Mouse (Mus musculus): ENCODE measurements around the gene Ptpn21. TPM values are rescaled to one million over a fixed set of nuclear protein-coding genes. Genes with fewer than 3 reads are reported as not detected.

Gene Ptpn21
- polyA plus RNA-seq, 1 experiment from 2014 or later = 4.2 TPM

DNA sequence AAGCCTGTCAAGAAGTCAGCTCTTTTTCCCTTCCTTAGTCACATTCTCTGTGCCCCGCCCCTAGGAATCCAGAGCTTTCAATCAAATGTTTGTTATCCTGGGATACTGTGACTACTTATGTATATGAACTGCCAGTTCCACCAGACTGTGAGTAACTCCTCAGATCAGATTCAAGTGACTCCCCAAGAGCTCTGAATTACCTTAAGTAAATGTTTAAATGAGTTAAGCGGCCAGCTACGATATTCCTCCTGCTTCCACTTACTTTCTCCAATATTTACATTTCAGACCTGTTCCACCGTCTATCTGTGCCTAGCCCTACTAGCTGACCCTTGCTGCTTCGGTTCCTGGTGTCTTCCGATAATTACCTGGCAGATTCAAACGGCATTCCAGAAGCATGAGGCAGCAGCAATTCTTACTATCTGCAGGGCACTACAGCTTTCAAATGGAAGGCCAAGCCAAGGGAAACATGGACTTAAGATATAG, 23.5 kb downstream of the Ptpn21 start:
- no peak overlapping the region for H3K4me3 ChIP-seq (ENCODE audit: low read depth, low read length)
- no peaks in the 10 kb centered on the region for H3K27me3 ChIP-seq (ENCODE audit: control insufficient read depth, insufficient read depth, low read length)
- 77% methylated on average over 7 of the region's 7 CpGs for WGBS
- no peak for ATAC-seq (ENCODE audit: low read depth)
- no peaks in the 10 kb centered on the region for H3K4me1 ChIP-seq (ENCODE audit: control insufficient read depth, insufficient read depth, low read length)
- no peak overlapping the region for H3K27ac ChIP-seq (ENCODE audit: low read depth, low read length)
- H3K9ac ChIP-seq (replicated peaks; ENCODE audit: low read depth, low read length) = no peak overlapping the region
- H3K4me2 ChIP-seq (ENCODE audit: low read depth, low read length) = no peak overlapping the region
- H3K9me3 ChIP-seq (ENCODE audit: control insufficient read depth, low read length) = no peaks in the 10 kb centered on the region
- H3K36me3 ChIP-seq (ENCODE audit: control insufficient read depth, insufficient read depth, low read length) = no peaks in the 10 kb centered on the region

DNA sequence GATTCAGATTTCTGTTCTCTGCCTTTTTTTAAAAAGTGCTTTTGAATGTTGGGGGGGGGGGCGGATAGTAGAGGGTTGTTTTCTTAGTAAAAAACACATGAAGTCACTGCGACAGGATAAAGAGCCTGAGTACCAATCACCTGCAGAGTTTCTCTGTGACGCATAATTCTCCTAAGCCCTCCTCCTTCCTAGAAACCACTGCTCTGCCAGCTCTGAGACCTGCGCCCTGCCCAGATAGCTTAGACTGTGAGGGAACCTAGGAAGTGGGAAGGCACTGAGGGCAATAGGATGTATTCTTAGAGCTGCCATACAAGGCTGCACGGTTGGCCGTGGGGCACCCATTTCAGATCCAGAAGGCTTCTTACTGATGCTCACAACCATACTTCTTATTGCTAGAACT, 24.4 kb downstream of the Ptpn21 start:
- no peak for ATAC-seq (ENCODE audit: low read depth)
- Histone ChIP-seq H3K4me2 (ENCODE audit: low read depth, low read length) (no peak overlapping the region), H3K27ac (ENCODE audit: low read depth, low read length) (no peak overlapping the region), H3K27me3 (ENCODE audit: control insufficient read depth, insufficient read depth, low read length) (no peaks in the 10 kb centered on the region), H3K4me1 (ENCODE audit: control insufficient read depth, insufficient read depth, low read length) (no peaks in the 10 kb centered on the region), H3K36me3 (ENCODE audit: control insufficient read depth, insufficient read depth, low read length) (no peaks in the 10 kb centered on the region), H3K4me3 (ENCODE audit: low read depth, low read length) (no peak overlapping the region), H3K9ac (replicated peaks; ENCODE audit: low read depth, low read length) (no peak overlapping the region), H3K9me3 (ENCODE audit: control insufficient read depth, low read length) (no peaks in the 10 kb centered on the region)
- WGBS = 71% methylated on average over 6 of the region's 6 CpGs

DNA sequence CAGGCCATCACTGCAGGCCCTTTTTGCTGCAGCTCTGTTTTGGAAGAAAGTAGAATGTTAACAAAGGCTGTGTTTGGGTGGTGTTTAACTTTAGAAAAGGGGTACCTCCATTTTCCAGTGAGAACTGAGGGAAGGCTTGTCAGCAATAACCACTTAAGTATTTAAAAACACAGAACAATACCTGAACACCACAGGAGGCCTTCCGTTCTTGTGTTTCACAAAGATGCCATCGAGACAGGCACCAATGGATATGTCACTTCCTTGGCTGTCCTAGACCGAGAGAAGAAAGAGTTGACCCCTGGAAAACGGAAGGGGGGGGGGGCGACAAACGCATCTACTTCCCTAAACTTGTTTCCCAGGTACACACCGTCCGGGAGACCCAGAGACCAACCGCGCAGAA, 33.2 kb downstream of the Ptpn21 start:
- Histone ChIP-seq H3K9me3 (ENCODE audit: control insufficient read depth, low read length) (no peaks in the 10 kb centered on the region), H3K36me3 (ENCODE audit: control insufficient read depth, insufficient read depth, low read length) (0 out of 2 replicates have a peak, but pooled peaks cover 3% of the 10 kb centered on the region), H3K27ac (ENCODE audit: low read depth, low read length) (no peak overlapping the region), H3K4me3 (ENCODE audit: low read depth, low read length) (no peak overlapping the region), H3K9ac (replicated peaks; ENCODE audit: low read depth, low read length) (no peak overlapping the region), H3K4me1 (ENCODE audit: control insufficient read depth, insufficient read depth, low read length) (no peaks in the 10 kb centered on the region), H3K4me2 (ENCODE audit: low read depth, low read length) (no peak overlapping the region), H3K27me3 (ENCODE audit: control insufficient read depth, insufficient read depth, low read length) (no peaks in the 10 kb centered on the region)
- WGBS = 77% methylated on average over 10 of the region's 10 CpGs
- ATAC-seq (ENCODE audit: low read depth) = no peak

DNA sequence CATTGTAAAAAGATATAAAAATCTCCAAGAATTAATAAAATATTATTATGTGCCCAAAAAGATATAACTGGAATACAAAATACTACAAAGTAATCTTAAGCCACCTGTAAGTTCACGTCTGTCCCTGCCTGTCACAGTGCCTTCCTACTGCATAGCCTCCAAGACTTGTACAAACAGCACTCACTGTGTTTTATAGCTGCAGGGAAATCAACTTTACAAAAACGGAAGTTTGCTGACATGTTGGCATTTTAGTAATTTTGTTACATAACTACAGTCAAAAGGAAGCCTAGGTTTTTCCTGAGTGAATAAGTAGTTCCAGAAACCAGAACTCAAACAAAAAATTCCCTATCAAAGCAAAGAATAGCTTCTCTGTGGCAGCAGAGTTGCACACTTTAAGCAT, 33.7 kb downstream of the Ptpn21 start:
- no peak for ATAC-seq (ENCODE audit: low read depth)
- Histone ChIP-seq H3K4me1 (ENCODE audit: control insufficient read depth, insufficient read depth, low read length) (no peaks in the 10 kb centered on the region), H3K4me3 (ENCODE audit: low read depth, low read length) (no peak overlapping the region), H3K9ac (replicated peaks; ENCODE audit: low read depth, low read length) (no peak overlapping the region), H3K27ac (ENCODE audit: low read depth, low read length) (no peak overlapping the region), H3K36me3 (ENCODE audit: control insufficient read depth, insufficient read depth, low read length) (0 out of 2 replicates have a peak, but pooled peaks cover 3% of the 10 kb centered on the region), H3K4me2 (ENCODE audit: low read depth, low read length) (no peak overlapping the region), H3K9me3 (ENCODE audit: control insufficient read depth, low read length) (no peaks in the 10 kb centered on the region), H3K27me3 (ENCODE audit: control insufficient read depth, insufficient read depth, low read length) (no peaks in the 10 kb centered on the region)
- WGBS = 84% methylated on average over 2 of the region's 2 CpGs

DNA sequence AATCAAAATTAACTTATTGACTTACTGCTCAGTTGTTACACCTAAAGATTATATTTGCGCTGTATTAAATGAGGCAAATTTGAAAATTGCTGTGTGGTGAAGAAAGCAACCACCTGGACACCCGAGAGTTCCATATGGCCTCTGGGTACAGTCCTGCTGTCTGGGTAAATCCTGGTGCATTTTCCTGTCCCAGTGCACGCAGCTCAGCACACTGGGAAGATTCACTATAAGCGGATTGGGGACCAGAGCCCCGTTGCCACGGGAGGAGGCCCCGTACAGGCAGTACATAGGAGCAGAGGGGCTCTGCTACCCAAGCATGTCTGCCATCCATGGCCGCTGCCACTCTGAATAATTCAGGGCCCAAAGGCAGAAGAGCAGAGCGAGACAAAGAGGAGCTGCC, 35.6 kb downstream of the Ptpn21 start:
- Histone ChIP-seq H3K4me3 (ENCODE audit: low read depth, low read length) (no peak overlapping the region), H3K27ac (ENCODE audit: low read depth, low read length) (no peak overlapping the region), H3K9me3 (ENCODE audit: control insufficient read depth, low read length) (no peaks in the 10 kb centered on the region), H3K9ac (replicated peaks; ENCODE audit: low read depth, low read length) (no peak overlapping the region), H3K4me1 (ENCODE audit: control insufficient read depth, insufficient read depth, low read length) (no peaks in the 10 kb centered on the region), H3K36me3 (ENCODE audit: control insufficient read depth, insufficient read depth, low read length) (0 out of 2 replicates have a peak, but pooled peaks cover 3% of the 10 kb centered on the region), H3K4me2 (ENCODE audit: low read depth, low read length) (no peak overlapping the region), H3K27me3 (ENCODE audit: control insufficient read depth, insufficient read depth, low read length) (no peaks in the 10 kb centered on the region)
- 82% methylated on average over 9 of the region's 9 CpGs for WGBS
- no peak for ATAC-seq (ENCODE audit: low read depth)

DNA sequence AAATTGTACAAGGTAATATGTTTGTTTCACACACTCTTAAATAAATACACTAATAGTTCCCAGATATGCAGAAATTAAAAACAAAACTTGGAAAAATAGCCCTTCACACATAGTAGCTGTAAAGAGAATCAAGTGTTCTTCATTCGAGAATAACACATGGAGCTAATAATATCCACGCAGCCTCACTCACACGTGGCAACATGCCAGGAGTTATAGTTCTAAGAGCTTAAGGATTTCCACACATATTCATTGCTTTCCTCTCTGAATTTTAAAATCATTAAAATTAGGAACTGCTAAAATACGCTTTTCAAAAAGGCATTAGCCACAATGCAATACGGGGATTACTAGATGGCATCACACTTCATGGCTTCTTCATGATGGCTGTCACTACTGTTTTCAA, 40.0 kb downstream of the Ptpn21 start:
- H3K4me2 ChIP-seq (ENCODE audit: low read depth, low read length) = no peak overlapping the region
- H3K27ac ChIP-seq (ENCODE audit: low read depth, low read length) = no peak overlapping the region
- no peak for ATAC-seq (ENCODE audit: low read depth)
- 87% methylated on average over 5 of the region's 5 CpGs for WGBS
- H3K4me1 ChIP-seq (ENCODE audit: control insufficient read depth, insufficient read depth, low read length) = no peaks in the 10 kb centered on the region
- no peak overlapping the region for H3K4me3 ChIP-seq (ENCODE audit: low read depth, low read length)
- H3K27me3 ChIP-seq (ENCODE audit: control insufficient read depth, insufficient read depth, low read length) = no peaks in the 10 kb centered on the region
- no peaks in the 10 kb centered on the region for H3K36me3 ChIP-seq (ENCODE audit: control insufficient read depth, insufficient read depth, low read length)
- H3K9ac ChIP-seq (replicated peaks; ENCODE audit: low read depth, low read length) = no peak overlapping the region
- no peaks in the 10 kb centered on the region for H3K9me3 ChIP-seq (ENCODE audit: control insufficient read depth, low read length)

DNA sequence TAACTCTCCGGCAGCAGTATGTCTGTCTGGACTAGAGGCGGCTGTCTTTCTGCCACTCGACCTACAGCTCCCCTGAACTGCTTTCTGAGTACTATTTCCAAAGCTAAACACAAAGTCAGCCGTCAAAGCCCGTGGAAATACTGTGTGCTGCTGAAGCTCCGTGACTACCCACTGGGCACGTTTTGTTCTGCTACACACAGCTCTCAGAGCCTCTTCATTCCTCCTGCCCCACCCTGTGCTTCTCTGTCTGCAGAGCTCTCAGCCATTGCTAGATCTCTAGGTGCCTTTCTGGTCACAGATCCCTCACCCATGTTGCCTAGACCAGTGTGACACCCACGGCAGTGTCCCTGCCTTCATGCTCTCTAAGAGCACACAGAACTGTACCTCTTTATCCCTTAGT, 47.0 kb downstream of the Ptpn21 start:
- H3K9ac ChIP-seq (replicated peaks; ENCODE audit: low read depth, low read length) = no peak overlapping the region
- H3K27me3 ChIP-seq (ENCODE audit: control insufficient read depth, insufficient read depth, low read length) = no peaks in the 10 kb centered on the region
- no peaks in the 10 kb centered on the region for H3K9me3 ChIP-seq (ENCODE audit: control insufficient read depth, low read length)
- H3K4me1 ChIP-seq (ENCODE audit: control insufficient read depth, insufficient read depth, low read length) = no peaks in the 10 kb centered on the region
- WGBS = 86% methylated on average over 8 of the region's 8 CpGs
- 0 out of 2 replicates have a peak, but pooled peaks cover 9% of the 10 kb centered on the region for H3K36me3 ChIP-seq (ENCODE audit: control insufficient read depth, insufficient read depth, low read length)
- no peak overlapping the region for H3K4me3 ChIP-seq (ENCODE audit: low read depth, low read length)
- H3K4me2 ChIP-seq (ENCODE audit: low read depth, low read length) = no peak overlapping the region
- no peak overlapping the region for H3K27ac ChIP-seq (ENCODE audit: low read depth, low read length)
- ATAC-seq (ENCODE audit: low read depth) = no peak

DNA sequence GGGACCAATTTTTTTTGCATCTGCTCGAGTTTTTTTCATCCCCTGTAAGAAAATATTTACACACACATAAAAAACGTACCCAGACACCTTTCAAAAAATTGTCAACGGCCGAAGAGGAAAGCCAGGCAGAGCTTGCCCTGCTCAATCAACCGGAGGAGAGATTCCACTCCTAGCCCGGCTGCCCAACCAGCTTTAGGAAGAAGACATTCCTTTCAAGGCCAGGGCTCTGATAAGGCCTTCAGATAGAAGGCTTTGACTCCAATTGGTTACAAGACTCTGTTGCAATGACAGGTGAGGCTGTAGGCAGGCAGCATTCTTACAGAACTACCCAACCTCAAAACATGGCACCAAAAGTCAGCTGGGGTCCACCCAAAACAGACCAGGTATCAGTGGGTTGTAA, 53.6 kb downstream of the Ptpn21 start:
- 0 out of 2 replicates have a peak, but pooled peaks cover 6% of the 10 kb centered on the region for H3K36me3 ChIP-seq (ENCODE audit: control insufficient read depth, insufficient read depth, low read length)
- no peak overlapping the region for H3K9ac ChIP-seq (replicated peaks; ENCODE audit: low read depth, low read length)
- H3K27ac ChIP-seq (ENCODE audit: low read depth, low read length) = no peak overlapping the region
- H3K4me1 ChIP-seq (ENCODE audit: control insufficient read depth, insufficient read depth, low read length) = no peaks in the 10 kb centered on the region
- no peak for ATAC-seq (ENCODE audit: low read depth)
- H3K27me3 ChIP-seq (ENCODE audit: control insufficient read depth, insufficient read depth, low read length) = no peaks in the 10 kb centered on the region
- no peaks in the 10 kb centered on the region for H3K9me3 ChIP-seq (ENCODE audit: control insufficient read depth, low read length)
- WGBS = 83% methylated on average over 6 of the region's 6 CpGs
- no peak overlapping the region for H3K4me2 ChIP-seq (ENCODE audit: low read depth, low read length)
- no peak overlapping the region for H3K4me3 ChIP-seq (ENCODE audit: low read depth, low read length)

DNA sequence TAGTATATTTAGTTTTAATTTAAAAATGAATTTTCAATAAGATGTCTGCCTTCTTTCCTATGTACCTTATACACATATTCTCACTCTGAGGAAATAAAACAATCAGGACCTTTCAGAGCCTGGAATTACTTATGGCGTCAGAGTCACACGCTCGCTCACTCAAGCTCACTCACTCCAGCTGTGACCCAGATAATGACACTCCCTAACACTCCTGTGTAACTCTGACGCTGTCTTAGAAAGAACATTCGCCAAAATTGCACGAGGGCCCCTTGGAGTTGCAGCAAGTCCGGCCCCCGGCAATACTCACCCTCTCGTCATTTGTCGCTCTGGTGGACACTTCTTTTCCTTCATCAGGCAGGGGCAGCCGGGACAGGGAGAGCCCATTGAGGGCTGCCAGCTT, 54.0 kb downstream of the Ptpn21 start:
- Histone ChIP-seq H3K9ac (replicated peaks; ENCODE audit: low read depth, low read length) (no peak overlapping the region), H3K36me3 (ENCODE audit: control insufficient read depth, insufficient read depth, low read length) (0 out of 2 replicates have a peak, but pooled peaks cover 2% of the 10 kb centered on the region), H3K27ac (ENCODE audit: low read depth, low read length) (no peak overlapping the region), H3K4me2 (ENCODE audit: low read depth, low read length) (no peak overlapping the region), H3K4me3 (ENCODE audit: low read depth, low read length) (no peak overlapping the region), H3K4me1 (ENCODE audit: control insufficient read depth, insufficient read depth, low read length) (no peaks in the 10 kb centered on the region), H3K9me3 (ENCODE audit: control insufficient read depth, low read length) (no peaks in the 10 kb centered on the region), H3K27me3 (ENCODE audit: control insufficient read depth, insufficient read depth, low read length) (no peaks in the 10 kb centered on the region)
- WGBS = 70% methylated on average over 11 of the region's 11 CpGs
- no peak for ATAC-seq (ENCODE audit: low read depth)

Measured in neural tube, embryonic 14.5 days (tissue).